ENCODE assay signal across 27 mouse cellular contexts in the genomic region with DNA sequence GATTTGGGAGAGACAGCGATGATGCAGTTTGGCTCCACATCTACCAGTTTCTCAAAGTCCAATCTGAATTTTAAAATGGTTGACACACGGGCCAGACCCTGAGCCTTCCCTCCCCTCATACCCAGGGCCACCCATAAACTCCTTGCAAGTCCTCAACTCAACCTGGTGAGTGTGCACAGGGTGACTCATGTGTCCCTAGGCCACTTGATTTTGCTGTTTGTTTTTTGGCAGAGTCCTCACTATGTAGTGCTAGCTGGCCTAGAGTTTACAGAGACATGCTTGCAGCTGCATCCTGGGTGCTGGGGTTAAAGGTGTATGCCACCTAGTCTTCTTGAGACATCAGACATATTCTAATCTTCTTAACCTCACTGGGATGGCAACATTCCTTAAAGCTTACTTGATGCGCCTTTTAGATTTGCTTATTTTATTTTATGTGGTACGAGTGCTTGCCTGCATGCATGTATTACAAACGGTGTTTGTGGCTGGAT. TPM values are rescaled to one million over a fixed set of nuclear protein-coding genes. Genes with fewer than 3 reads are reported as not detected.
DNase-seq lines count a peak whose midpoint lies in the region; ATAC-seq and TF ChIP-seq lines count a peak whose summit lies in the region.
"Had no signal": no experiment of that assay in that cellular context is flagged by ENCODE, and none has a peak within 500 bp of the region (broad histone marks: within the 10 kb centered on the region; RNA-seq: fewer than 3 reads in every experiment).

No protein-coding gene starts in this region.

- H3K27me3 ChIP-seq in hindbrain, embryonic 13.5 days, result peaks cover 20% of the 10 kb centered on the region
- peaks cover 6% of the 10 kb centered on the region; the same call in 1 of the 2 replicates for H3K27me3 ChIP-seq in hindbrain, embryonic 11.5 days (ENCODE audit: control insufficient read depth, insufficient read depth, low read length)
- H3K27me3 ChIP-seq in thymus, adult 2 months (ENCODE audit: control insufficient read depth, insufficient read depth, low read length), result no peaks in the 10 kb centered on the region
- H3K27me3 ChIP-seq: intestine, embryonic 15.5 days; stomach, embryonic 15.5 days had no signal

- no peak for TF ChIP-seq CTCF in thymus, adult 2 months (IDR thresholded peaks at IDR 0.05; ENCODE audit: borderline replicate concordance, control insufficient read depth, extremely low read depth, insufficient read depth, low read length, poor library complexity)

- H3K9me3 ChIP-seq in hindbrain, embryonic 13.5 days, result no peaks in the 10 kb centered on the region
- H3K9me3 ChIP-seq in hindbrain, embryonic 11.5 days (ENCODE audit: control insufficient read depth, low read length), result no peaks in the 10 kb centered on the region
- H3K9me3 ChIP-seq: forebrain, embryonic 13.5 days; G1E; heart, embryonic 10.5 days; heart, embryonic 15.5 days; intestine, embryonic 15.5 days; liver, embryonic 12.5 days; midbrain, embryonic 12.5 days; stomach, embryonic 15.5 days had no signal

- 80% methylated on average over 5 of the region's 5 CpGs for WGBS in hindbrain, embryonic 13.5 days
- WGBS in hindbrain, embryonic 11.5 days, result 75% methylated on average over 5 of the region's 5 CpGs
- WGBS in thymus, adult 2 months, result 36% methylated on average over 5 of the region's 5 CpGs

- no peak overlapping the region for H3K4me3 ChIP-seq in hindbrain, embryonic 13.5 days
- H3K4me3 ChIP-seq in hindbrain, embryonic 11.5 days (ENCODE audit: low read depth, low read length), result no peak overlapping the region
- no peak overlapping the region for H3K4me3 ChIP-seq in thymus, adult 2 months (ENCODE audit: control insufficient read depth, insufficient read depth, low read length)
- H3K4me3 ChIP-seq: forebrain, embryonic 13.5 days; heart, embryonic 10.5 days; heart, embryonic 15.5 days; intestine, embryonic 15.5 days; liver, embryonic 12.5 days; midbrain, embryonic 12.5 days; stomach, embryonic 15.5 days had no signal

- no peak overlapping the region for H3K9ac ChIP-seq in hindbrain, embryonic 13.5 days
- H3K9ac ChIP-seq in hindbrain, embryonic 11.5 days (ENCODE audit: low read depth, low read length), result no peak overlapping the region
- H3K9ac ChIP-seq: forebrain, embryonic 13.5 days; heart, embryonic 15.5 days; intestine, embryonic 15.5 days; liver, embryonic 12.5 days; liver, postnatal 0 days; midbrain, embryonic 12.5 days; stomach, embryonic 15.5 days had no signal

- H3K4me2 ChIP-seq in hindbrain, embryonic 13.5 days, result no peak overlapping the region
- no peak overlapping the region for H3K4me2 ChIP-seq in hindbrain, embryonic 11.5 days (replicated peaks; ENCODE audit: low read depth, low read length)
- H3K4me2 ChIP-seq: forebrain, embryonic 13.5 days; heart, embryonic 15.5 days; intestine, embryonic 15.5 days; liver, embryonic 12.5 days; midbrain, embryonic 12.5 days; stomach, embryonic 15.5 days had no signal

- peak; percentile 52 for DNase-seq in adrenal gland, adult 2 months
- no peak for DNase-seq in adrenal gland, postnatal 25 days
- no peak for DNase-seq in hindbrain, embryonic 11.5 days (ENCODE audit: low spot score)
- peak; percentile 39 for DNase-seq in thymus, adult 2 months
- DNase-seq in thymus, postnatal 4 days, result peak; percentile 49
- no peak for DNase-seq in spleen, postnatal 14 days (ENCODE audit: low spot score in 2 of 2)
- DNase-seq: cerebellum, adult 2 months; cerebellum, postnatal 14 days; gastrocnemius, postnatal 25 days; heart, adult 11 months; heart, postnatal 4 days; kidney, adult 2 months; kidney, postnatal 4 days; liver, postnatal 0 days; lung, postnatal 36 days had no signal

- ATAC-seq in hindbrain, embryonic 13.5 days (ENCODE audit: low FRiP score), result no peak
- no peak for ATAC-seq in hindbrain, embryonic 11.5 days (ENCODE audit: low FRiP score)
- ATAC-seq: forebrain, embryonic 13.5 days; hindbrain, embryonic 16.5 days; intestine, embryonic 15.5 days; liver, embryonic 12.5 days; liver, postnatal 0 days had no signal

- peaks cover 22% of the 10 kb centered on the region for H3K4me1 ChIP-seq in hindbrain, embryonic 13.5 days (replicated peaks)
- peaks cover 1% of the 10 kb centered on the region; the same call in 1 of the 2 replicates for H3K4me1 ChIP-seq in hindbrain, embryonic 11.5 days (replicated peaks; ENCODE audit: control insufficient read depth, insufficient read depth, low read length)
- H3K4me1 ChIP-seq in thymus, adult 2 months (replicated peaks; ENCODE audit: control insufficient read depth, insufficient read depth, low read length), result peaks cover 28% of the 10 kb centered on the region

- H3K36me3 ChIP-seq in hindbrain, embryonic 13.5 days, result no peaks in the 10 kb centered on the region
- H3K36me3 ChIP-seq in hindbrain, embryonic 11.5 days (ENCODE audit: control insufficient read depth, insufficient read depth, low read length), result no peaks in the 10 kb centered on the region
- H3K36me3 ChIP-seq in thymus, adult 2 months (ENCODE audit: control insufficient read depth, insufficient read depth, low read length), result no peaks in the 10 kb centered on the region
- H3K36me3 ChIP-seq: G1E; heart, embryonic 10.5 days; heart, embryonic 15.5 days; intestine, embryonic 15.5 days; liver, embryonic 12.5 days; midbrain, embryonic 12.5 days; stomach, embryonic 15.5 days had no signal

- TF ChIP-seq POLR2A in thymus, adult 2 months (IDR thresholded peaks at IDR 0.05; ENCODE audit: control insufficient read depth, extremely low read depth, insufficient read depth, low read length, poor library complexity), result no peak

- peak overlapping the region; percentile 48 for H3K27ac ChIP-seq in hindbrain, embryonic 13.5 days
- H3K27ac ChIP-seq in hindbrain, embryonic 11.5 days (ENCODE audit: low read depth, low read length), result no peak overlapping the region
- H3K27ac ChIP-seq in thymus, adult 2 months (ENCODE audit: control insufficient read depth, insufficient read depth, low read length), result peak overlapping the region; percentile 89
- H3K27ac ChIP-seq: forebrain, embryonic 13.5 days; heart, embryonic 10.5 days; heart, embryonic 15.5 days; intestine, embryonic 15.5 days; kidney, postnatal 0 days; liver, embryonic 12.5 days; midbrain, embryonic 12.5 days; stomach, embryonic 15.5 days had no signal

RNA-seq across cellular contexts. Expression of gene Pik3r5, which starts 4.8 kb away (rescaled TPM):
- 1 to 10 TPM; 1.4 to 3.2 TPM for total RNA-seq in adrenal gland, adult 2 months (2021)
- 1.6 TPM in 2 replicates for polyA plus RNA-seq in adrenal gland, adult 2 months (2012; rRNA removed)
- total RNA-seq in adrenal gland, postnatal 25 days (2021), result 0.94 and 1.3 TPM in 2 replicates
- polyA plus RNA-seq in hindbrain, embryonic 13.5 days (2015; fragmentation: Nextera tagmentation; extraction: Ambion mirVana), result 0.62 and 0.97 TPM in 2 replicates
- 0.73 and 0.74 TPM in 2 replicates for polyA plus RNA-seq in hindbrain, embryonic 11.5 days (2014; fragmentation: Nextera tagmentation; extraction: Ambion mirVana)
- 105 and 108 TPM in 2 replicates for polyA plus RNA-seq in thymus, adult 2 months (2012; rRNA removed)

RNA-seq across cellular contexts. Expression of gene Ntn1, which starts 26.5 kb away (rescaled TPM):
- 10 to 100 TPM in 1 of 2 experiments, 1 to 10 TPM in 1; 9.9 to 16.1 TPM for total RNA-seq in adrenal gland, adult 2 months (2021)
- 16.0 and 19.9 TPM in 2 replicates for polyA plus RNA-seq in adrenal gland, adult 2 months (2012; rRNA removed)
- total RNA-seq in adrenal gland, postnatal 25 days (2021), result 5.5 and 6.4 TPM in 2 replicates
- polyA plus RNA-seq in hindbrain, embryonic 13.5 days (2015; fragmentation: Nextera tagmentation; extraction: Ambion mirVana), result 22.3 and 26.4 TPM in 2 replicates
- 7.7 and 11.9 TPM in 2 replicates for polyA plus RNA-seq in hindbrain, embryonic 11.5 days (2014; fragmentation: Nextera tagmentation; extraction: Ambion mirVana)
- polyA plus RNA-seq in thymus, adult 2 months (2012; rRNA removed), result 16.6 and 20.4 TPM in 2 replicates
- total RNA-seq: megakaryocyte, adult 5-6 weeks had no signal
- polyA plus RNA-seq: G1E had no signal

Comparison
In these comparisons a context has a peak if more than half of its experiments do, and no peak if none do; other contexts are left out.
1. DNase-seq: peak in adrenal gland, adult 2 months (single experiment), thymus, adult 2 months (single experiment) and thymus, postnatal 4 days (single experiment); none in adrenal gland, postnatal 25 days (single experiment), hindbrain, embryonic 11.5 days (single experiment) and spleen, postnatal 14 days (0 of 2).
2. RNA of gene Pik3r5, which starts 4.8 kb away (polyA plus RNA-seq): 105 to 108 TPM in thymus, adult 2 months; 1.6 TPM in adrenal gland, adult 2 months, 0.62 to 0.97 TPM in hindbrain, embryonic 13.5 days and 0.73 to 0.74 TPM in hindbrain, embryonic 11.5 days; every median in the first group is over 10 times any median in the second.